Mouse (Mus musculus) forebrain, embryonic 11.5 days (tissue): ENCODE data around the gene Mindy4. TPM values are rescaled to one million over a fixed set of nuclear protein-coding genes. Genes with fewer than 3 reads are reported as not detected.
A peak's percentile ranks its signal among the peaks of the same experiment; 100 is the strongest.

Source experiments
- ATAC-seq: fragments of 200-750 bp; cut with Nextera tagmentation; replicated peaks from 2 replicates; pipeline ENCODE4 v1.8.0; 2017; ENCODE audit warnings: moderate TSS enrichment; ENCODE audit not compliant: low FRiP score
- DNase-seq: peaks from one replicate; pipeline ENCODE4 v3.0.0-alpha.2; 2017; ENCODE audit warnings: low spot score
- H3K27ac ChIP-seq: fragments of 300-500 bp; sonication (generic); 2 replicates; pipeline ENCODE4 v1.5.1; 2014; ENCODE audit warnings: low read depth, low read length
- H3K27me3 ChIP-seq: fragments of 300-500 bp; sonication (generic); 2 replicates; pipeline ENCODE4 v1.6.1; 2014; ENCODE audit warnings: mild to moderate bottlenecking, low read length, mixed read lengths; ENCODE audit not compliant: control insufficient read depth, insufficient read depth
- H3K36me3 ChIP-seq: fragments of 300-500 bp; sonication (generic); 2 replicates; pipeline ENCODE4 v1.6.1; 2014; ENCODE audit warnings: mild to moderate bottlenecking, low read length, moderate library complexity, mixed read lengths; ENCODE audit not compliant: control insufficient read depth, insufficient read depth
- H3K4me1 ChIP-seq: fragments of 300-500 bp; sonication (generic); replicated peaks from 2 replicates; pipeline ENCODE4 v1.6.1; 2014; ENCODE audit warnings: low read length, mixed read lengths; ENCODE audit not compliant: control insufficient read depth, insufficient read depth
- H3K4me2 ChIP-seq: fragments of 300-500 bp; sonication (generic); 2 replicates; pipeline ENCODE4 v1.6.1; 2014; ENCODE audit warnings: low read depth, mild to moderate bottlenecking, low read length, moderate library complexity, mixed read lengths; ENCODE audit not compliant: severe bottlenecking
- H3K4me3 ChIP-seq: fragments of 300-500 bp; sonication (generic); 2 replicates; pipeline ENCODE4 v1.5.1; 2014; ENCODE audit warnings: low read depth, low read length
- H3K9ac ChIP-seq: fragments of 300-500 bp; sonication (generic); 2 replicates; pipeline ENCODE4 v1.6.1; 2014; ENCODE audit warnings: low read length
- H3K9me3 ChIP-seq: fragments of 300-500 bp; sonication (generic); 2 replicates; pipeline ENCODE4 v1.6.1; 2016; ENCODE audit warnings: low read length, mixed read lengths; ENCODE audit not compliant: control insufficient read depth
- WGBS: fragments of 180-500 bp; shearing (Covaris S2); extraction: QIAGEN DNeasy Blood & Tissue Kit; methylation state at CpG from one replicate; pipeline ENCODE4 v1.1.7; 2014; 5-methylcytosine and 5-hydroxymethylcytosine counted together
- polyA plus RNA-seq: library from polyadenylated mRNA; unstranded; fragments of >200 nt; fragmentation: Nextera tagmentation; extraction: Ambion mirVana; gene quantifications from 2 replicates; pipeline ENCODE4 v1.2.1, GENCODE M21; 2014

Mindy4 gene
- polyA plus RNA-seq, 1 experiment from 2014 or later = 22.5 TPM

- Histone ChIP-seq H3K27me3 (no peaks in the 10 kb centered on the region; the same call in 1 of the 2 replicates), H3K4me2 (no peak overlapping the region), H3K9me3 (no peaks in the 10 kb centered on the region), H3K4me3 (no peak overlapping the region), H3K4me1 (no peaks in the 10 kb centered on the region), H3K27ac (no peak overlapping the region), H3K36me3 (no peaks in the 10 kb centered on the region), H3K9ac (no peak overlapping the region)
- ATAC-seq (no peak), DNase-seq (peak; percentile 30)
- WGBS = 89% methylated on average over 4 of the region's 4 CpGs
Measured at GRCm38 (mm10) chr6:55349231-55349630, 146.0 kb downstream of the Mindy4 start.

DNA sequence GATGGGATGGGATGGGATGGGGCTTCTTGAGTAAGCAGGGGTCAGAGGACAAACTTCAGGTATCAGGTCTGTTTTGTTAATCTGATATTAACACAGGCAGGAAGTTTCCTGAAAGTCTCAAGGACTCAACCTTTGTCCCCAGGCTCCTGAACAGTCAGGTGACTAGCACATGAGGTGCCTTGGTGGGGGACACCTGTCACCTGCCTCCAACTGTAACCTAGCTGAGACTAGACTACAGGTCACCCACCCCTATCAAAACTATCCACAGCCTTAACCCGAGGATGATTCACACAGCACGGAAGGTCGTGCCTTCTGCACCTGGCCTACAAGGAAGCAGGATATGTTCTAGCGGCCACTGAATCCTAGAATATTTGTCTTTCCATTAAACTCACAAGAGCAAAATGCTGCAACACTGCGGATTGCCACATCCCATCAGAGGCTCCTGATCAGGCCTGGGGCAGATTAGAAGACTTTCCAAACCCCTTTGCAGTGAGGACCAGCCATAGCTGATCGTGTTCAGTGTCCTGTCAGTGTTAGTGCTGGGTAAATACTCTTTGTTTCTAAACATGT, 147.3 kb downstream of the Mindy4 start:
- Histone ChIP-seq H3K4me1 (no peaks in the 10 kb centered on the region), H3K27me3 (no peaks in the 10 kb centered on the region; the same call in 1 of the 2 replicates), H3K9ac (no peak overlapping the region), H3K4me2 (no peak overlapping the region), H3K27ac (no peak overlapping the region), H3K9me3 (no peaks in the 10 kb centered on the region), H3K4me3 (no peak overlapping the region), H3K36me3 (no peaks in the 10 kb centered on the region)
- WGBS = 91% methylated on average over 6 of the region's 6 CpGs
- ATAC-seq (no peak), DNase-seq (peak; percentile 27)

GRCm38 (mm10) chr6:55351712-55352111, 148.5 kb downstream of the Mindy4 start:
- no peak overlapping the region for H3K4me3 ChIP-seq
- WGBS = 82% methylated on average over 7 of the region's 7 CpGs
- no peaks in the 10 kb centered on the region for H3K27me3 ChIP-seq
- peak; percentile 37 for DNase-seq
- no peak for ATAC-seq
- no peaks in the 10 kb centered on the region for H3K9me3 ChIP-seq
- H3K9ac ChIP-seq = no peak overlapping the region
- no peaks in the 10 kb centered on the region for H3K4me1 ChIP-seq
- no peak overlapping the region for H3K4me2 ChIP-seq
- H3K27ac ChIP-seq = no peak overlapping the region
- no peaks in the 10 kb centered on the region for H3K36me3 ChIP-seq

DNA sequence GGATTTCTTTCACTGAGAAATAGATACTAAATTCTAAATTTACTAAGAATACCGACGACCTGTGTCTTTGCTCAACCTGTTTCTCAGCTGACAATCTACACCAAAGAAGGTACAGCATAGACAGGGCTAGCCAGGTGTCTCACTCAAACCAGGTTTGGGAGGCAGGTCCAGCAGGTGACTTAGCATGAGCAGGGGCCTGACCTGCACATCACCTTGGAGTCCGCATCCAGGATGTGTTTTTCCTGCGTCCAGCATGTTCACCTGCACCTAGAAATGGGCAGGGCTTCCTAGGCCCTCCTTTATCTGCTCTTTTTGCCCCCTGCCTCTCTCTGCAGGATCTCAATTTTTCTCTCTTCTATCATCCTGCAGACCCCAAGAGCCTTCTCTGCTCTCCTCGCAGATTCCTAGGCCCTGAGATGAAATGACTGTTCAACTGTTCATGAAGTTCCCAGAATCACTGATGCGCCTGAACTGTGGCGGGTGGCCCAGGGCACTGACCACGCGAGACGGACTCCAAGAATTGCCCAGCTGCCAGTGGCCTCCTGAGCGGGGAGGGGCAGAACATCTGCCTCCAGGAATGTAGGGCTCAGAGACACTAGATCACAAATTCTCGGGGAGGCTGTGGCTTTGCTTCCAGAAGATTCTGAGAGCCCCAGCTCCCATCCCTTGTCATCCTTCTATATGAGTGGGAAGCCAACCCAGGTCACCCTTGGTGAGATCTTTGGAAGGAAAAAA, 150.7 kb downstream of the Mindy4 start:
- no peak for ATAC-seq
- WGBS = 82% methylated on average over 12 of the region's 12 CpGs

GRCm38 (mm10) chr6:55354456-55355117, 151.4 kb downstream of the Mindy4 start:
- Histone ChIP-seq H3K27me3 (no peaks in the 10 kb centered on the region), H3K9ac (no peak overlapping the region), H3K4me3 (no peak overlapping the region), H3K4me2 (no peak overlapping the region), H3K4me1 (0 out of 2 replicates have a peak, but pooled peaks cover 4% of the 10 kb centered on the region), H3K27ac (no peak overlapping the region), H3K9me3 (no peaks in the 10 kb centered on the region), H3K36me3 (no peaks in the 10 kb centered on the region)
- peak; percentile 34 for DNase-seq
- ATAC-seq = no peak
- 70% methylated on average over 4 of the region's 4 CpGs for WGBS

More for the DNA sequence above, 150.7 kb downstream of the Mindy4 start:
- peak; percentile 37 for DNase-seq
- Histone ChIP-seq H3K4me1 (0 out of 2 replicates have a peak, but pooled peaks cover 4% of the 10 kb centered on the region), H3K27me3 (no peaks in the 10 kb centered on the region), H3K4me3 (no peak overlapping the region), H3K9me3 (no peaks in the 10 kb centered on the region), H3K27ac (no peak overlapping the region), H3K4me2 (no peak overlapping the region), H3K9ac (no peak overlapping the region), H3K36me3 (no peaks in the 10 kb centered on the region)

GRCm38 (mm10) chr6:55355575-55355974, 152.4 kb downstream of the Mindy4 start:
- Histone ChIP-seq H3K4me2 (no peak overlapping the region), H3K27me3 (no peaks in the 10 kb centered on the region), H3K9ac (no peak overlapping the region), H3K4me1 (0 out of 2 replicates have a peak, but pooled peaks cover 4% of the 10 kb centered on the region), H3K9me3 (no peaks in the 10 kb centered on the region), H3K4me3 (no peak overlapping the region), H3K27ac (no peak overlapping the region), H3K36me3 (no peaks in the 10 kb centered on the region)
- WGBS = 88% methylated on average over 7 of the region's 7 CpGs
- peak; percentile 39 for DNase-seq
- ATAC-seq = no peak

DNA sequence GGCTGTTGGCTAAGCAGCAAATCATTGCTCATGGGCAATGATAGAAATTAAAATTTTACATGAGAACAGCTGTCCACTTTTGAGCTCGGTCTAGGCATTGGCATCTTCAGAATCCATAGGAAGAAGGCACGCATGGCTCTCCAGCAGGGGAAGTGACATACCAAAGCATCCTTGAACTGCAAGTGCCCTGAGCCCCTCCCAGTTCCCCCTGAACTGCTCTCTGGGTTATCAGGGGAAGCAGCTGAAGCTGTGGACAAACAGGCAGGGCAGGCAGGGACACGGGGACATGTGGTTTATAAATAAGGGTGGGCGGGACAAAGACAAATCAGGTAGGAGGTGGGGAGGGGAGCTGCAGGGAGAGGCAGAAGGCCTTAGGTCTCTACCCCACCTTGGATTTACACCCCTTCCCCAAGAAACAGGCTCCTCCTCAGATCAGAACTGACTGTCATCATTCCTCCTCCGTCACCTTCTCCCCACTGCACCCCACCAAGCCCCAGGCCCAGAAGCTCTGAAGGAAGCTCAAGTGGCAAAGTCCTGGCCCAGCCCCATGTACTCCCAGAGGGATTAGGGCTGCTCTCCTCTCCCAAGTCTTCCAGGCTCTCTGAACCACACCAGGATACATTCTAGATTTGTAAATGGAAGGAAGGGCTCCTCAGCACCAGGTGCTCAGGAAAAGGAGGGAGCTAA, 153.0 kb downstream of the Mindy4 start:
- Histone ChIP-seq H3K4me1 (0 out of 2 replicates have a peak, but pooled peaks cover 4% of the 10 kb centered on the region), H3K9me3 (no peaks in the 10 kb centered on the region), H3K9ac (no peak overlapping the region), H3K27ac (no peak overlapping the region), H3K27me3 (no peaks in the 10 kb centered on the region), H3K36me3 (no peaks in the 10 kb centered on the region), H3K4me3 (no peak overlapping the region), H3K4me2 (no peak overlapping the region)
- no peak for ATAC-seq
- WGBS = 63% methylated on average over 5 of the region's 5 CpGs
- peak; percentile 23 for DNase-seq

- ATAC-seq (no peak), DNase-seq (peak; percentile 30)
- Histone ChIP-seq H3K27me3 (no peaks in the 10 kb centered on the region), H3K4me1 (0 out of 2 replicates have a peak, but pooled peaks cover 4% of the 10 kb centered on the region), H3K9me3 (no peaks in the 10 kb centered on the region), H3K4me3 (no peak overlapping the region), H3K36me3 (no peaks in the 10 kb centered on the region), H3K9ac (no peak overlapping the region), H3K4me2 (no peak overlapping the region), H3K27ac (no peak overlapping the region)
- WGBS = 70% methylated on average over 5 of the region's 5 CpGs
Measured at GRCm38 (mm10) chr6:55356976-55357635, 153.9 kb downstream of the Mindy4 start.
